Mouse (Mus musculus) liver, embryonic 13.5 days (tissue): ENCODE results near the gene Anln. TPM values are rescaled to one million over a fixed set of nuclear protein-coding genes. Genes with fewer than 3 reads are reported as not detected.

Experiments
- ATAC-seq: fragments of 200-750 bp; cut with Nextera tagmentation; 2 replicates; pipeline ENCODE4 v1.8.0; 2017; ENCODE audit warnings: low read depth, mild to moderate bottlenecking, moderate number of reproducible peaks, moderate library complexity
- DNase-seq: peaks from one replicate; pipeline ENCODE4 v3.0.0; 2022
- H3K27ac ChIP-seq: fragments of 300-500 bp; sonication (generic); 2 replicates; pipeline ENCODE4 v1.5.1; 2015; ENCODE audit warnings: moderate library complexity, mild to moderate bottlenecking, inconsistent platforms
- H3K27me3 ChIP-seq: fragments of 300-500 bp; sonication (generic); 2 replicates; pipeline ENCODE4 v1.6.1; 2015; ENCODE audit warnings: mild to moderate bottlenecking, inconsistent platforms
- H3K36me3 ChIP-seq: fragments of 300-500 bp; sonication (generic); 2 replicates; pipeline ENCODE4 v1.6.1; 2015; ENCODE audit warnings: mild to moderate bottlenecking, inconsistent platforms
- H3K4me1 ChIP-seq: fragments of 300-500 bp; sonication (generic); replicated peaks from 2 replicates; pipeline ENCODE4 v1.6.1; 2015; ENCODE audit warnings: inconsistent platforms
- H3K4me2 ChIP-seq: fragments of 300-500 bp; sonication (generic); 2 replicates; pipeline ENCODE4 v1.6.1; 2015; ENCODE audit warnings: inconsistent platforms, mild to moderate bottlenecking, moderate library complexity
- H3K4me3 ChIP-seq: fragments of 300-500 bp; sonication (generic); replicated peaks from 2 replicates; pipeline ENCODE4 v1.5.1; 2015; ENCODE audit warnings: mild to moderate bottlenecking, inconsistent platforms
- H3K9ac ChIP-seq: fragments of 300-500 bp; sonication (generic); 2 replicates; pipeline ENCODE4 v1.6.1; 2015; ENCODE audit warnings: mild to moderate bottlenecking, inconsistent platforms
- H3K9me3 ChIP-seq: fragments of 300-500 bp; sonication (generic); replicated peaks from 2 replicates; pipeline ENCODE4 v1.6.1; 2016; ENCODE audit warnings: inconsistent platforms
- WGBS: fragments of 180-500 bp; shearing (Covaris S2); methylation state at CpG from one replicate; pipeline ENCODE4 v1.1.7; 2015; ENCODE audit not compliant: insufficient replicate concordance; 5-methylcytosine and 5-hydroxymethylcytosine counted together
- polyA plus RNA-seq: library from polyadenylated mRNA; unstranded; fragments of >200 nt; fragmentation: Nextera tagmentation; extraction: Ambion mirVana; gene quantifications from 2 replicates; pipeline ENCODE4 v1.2.1, GENCODE M21; 2015

The Anln gene
- polyA plus RNA-seq, 1 experiment from 2014 or later = 23.1 TPM

DNA sequence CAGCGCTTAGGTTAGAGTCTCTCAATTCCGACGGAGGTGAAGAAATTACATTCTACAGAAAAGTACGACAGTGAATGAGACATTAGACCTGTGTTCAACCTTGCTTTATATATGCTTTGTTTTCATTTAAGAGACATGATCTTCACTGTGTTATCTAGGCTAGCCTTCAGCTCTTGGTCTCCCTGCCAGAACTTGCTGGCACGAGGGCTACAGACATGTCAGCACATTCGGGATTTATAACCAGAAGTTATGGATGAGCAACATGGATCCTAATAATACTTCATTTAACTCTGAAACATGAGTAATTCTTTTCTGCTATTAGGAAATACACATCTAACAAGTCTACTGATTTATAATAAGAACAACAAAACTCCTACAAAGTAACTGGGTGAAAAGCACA is 28.1 kb downstream of the Anln start:
- no peak overlapping the region for H3K27ac ChIP-seq
- ATAC-seq (no peak), DNase-seq (no peak)
- no peak overlapping the region for H3K4me2 ChIP-seq
- H3K9me3 ChIP-seq = no peaks in the 10 kb centered on the region
- WGBS = 89% methylated on average over 6 of the region's 6 CpGs
- peaks cover 96% of the 10 kb centered on the region for H3K36me3 ChIP-seq
- H3K27me3 ChIP-seq = no peaks in the 10 kb centered on the region
- H3K4me3 ChIP-seq = no peak overlapping the region
- H3K4me1 ChIP-seq = no peaks in the 10 kb centered on the region
- H3K9ac ChIP-seq = no peak overlapping the region

DNA sequence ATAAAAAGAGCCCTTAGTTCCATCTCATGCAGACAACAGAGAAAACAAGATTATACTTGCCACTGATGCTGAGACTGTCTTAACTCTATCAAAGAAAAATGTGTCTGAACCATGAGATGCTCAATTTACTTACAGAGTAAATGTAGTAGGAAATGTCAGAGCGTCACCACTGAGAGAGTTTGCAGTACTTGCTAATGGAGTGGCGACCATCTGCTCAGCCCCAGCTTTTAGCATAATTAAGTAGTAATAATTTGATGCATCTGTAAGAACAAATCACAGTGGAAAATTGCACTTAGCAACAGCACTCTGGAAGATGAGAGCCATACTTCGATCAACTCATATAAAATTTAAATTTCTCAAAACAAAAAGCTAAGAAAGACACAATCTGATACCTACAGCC is 33.1 kb downstream of the Anln start:
- H3K4me3 ChIP-seq = no peak overlapping the region
- H3K9ac ChIP-seq = no peak overlapping the region
- no peaks in the 10 kb centered on the region for H3K9me3 ChIP-seq
- 96% methylated on average over 3 of the region's 3 CpGs for whole genome bisulfite sequencing
- no peaks in the 10 kb centered on the region for H3K4me1 ChIP-seq
- no peak overlapping the region for H3K4me2 ChIP-seq
- no peak for DNase-seq
- no peaks in the 10 kb centered on the region for H3K27me3 ChIP-seq
- H3K36me3 ChIP-seq = peaks cover 89% of the 10 kb centered on the region
- ATAC-seq = no peak
- H3K27ac ChIP-seq = no peak overlapping the region

DNA sequence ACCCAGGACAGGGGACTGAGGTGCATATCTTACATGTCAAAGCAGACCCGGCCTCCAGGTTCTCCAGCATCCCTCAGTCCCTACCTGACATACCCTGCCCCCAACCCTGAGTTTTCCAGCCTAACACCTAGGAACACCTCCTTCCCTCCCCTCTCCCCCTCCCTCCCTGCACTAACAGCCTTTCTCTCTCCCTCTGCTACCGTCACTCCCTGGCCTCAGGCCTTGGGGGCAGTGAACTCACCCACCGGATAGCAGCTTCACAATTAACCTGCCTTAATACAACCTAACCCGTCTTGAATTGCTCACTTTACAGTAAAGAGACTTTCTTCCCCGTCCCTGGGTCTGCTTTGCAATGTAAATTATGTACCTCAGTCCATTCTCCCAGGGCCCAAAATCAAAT is 35.1 kb downstream of the Anln start:
- no peak for DNase-seq
- H3K4me1 ChIP-seq = no peaks in the 10 kb centered on the region
- 90% methylated on average over 5 of the region's 5 CpGs for WGBS
- no peak overlapping the region for H3K27ac ChIP-seq
- H3K9me3 ChIP-seq = no peaks in the 10 kb centered on the region
- no peaks in the 10 kb centered on the region for H3K27me3 ChIP-seq
- H3K36me3 ChIP-seq = peaks cover 81% of the 10 kb centered on the region
- no peak for ATAC-seq
- H3K4me3 ChIP-seq = no peak overlapping the region
- H3K4me2 ChIP-seq = no peak overlapping the region
- no peak overlapping the region for H3K9ac ChIP-seq

DNA sequence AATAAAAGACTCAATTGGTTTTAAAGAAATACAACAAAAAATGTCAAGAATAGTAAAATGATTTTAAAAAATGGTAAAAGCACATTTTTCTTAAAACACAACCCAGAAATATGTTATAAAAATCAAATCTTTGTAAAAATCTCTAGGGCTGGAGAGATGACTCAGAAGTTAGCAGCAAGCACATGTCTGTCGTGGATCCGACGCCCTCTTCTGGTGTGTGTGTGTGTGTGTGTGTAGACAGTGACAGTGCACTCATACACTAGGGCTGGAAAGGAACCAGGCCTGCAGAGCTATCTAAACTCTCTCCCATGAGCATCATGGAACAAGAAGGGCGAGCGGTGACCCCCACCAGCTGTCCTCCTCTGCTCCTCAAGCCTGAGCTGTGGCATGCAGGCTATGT is 35.5 kb downstream of the Anln start:
- 88% methylated on average over 5 of the region's 5 CpGs for WGBS
- Histone ChIP-seq H3K4me1 (no peaks in the 10 kb centered on the region), H3K9me3 (no peaks in the 10 kb centered on the region), H3K27ac (no peak overlapping the region), H3K4me3 (no peak overlapping the region), H3K9ac (no peak overlapping the region), H3K4me2 (no peak overlapping the region), H3K27me3 (no peaks in the 10 kb centered on the region), H3K36me3 (peaks cover 79% of the 10 kb centered on the region)
- ATAC-seq = no peak
- no peak for DNase-seq

DNA sequence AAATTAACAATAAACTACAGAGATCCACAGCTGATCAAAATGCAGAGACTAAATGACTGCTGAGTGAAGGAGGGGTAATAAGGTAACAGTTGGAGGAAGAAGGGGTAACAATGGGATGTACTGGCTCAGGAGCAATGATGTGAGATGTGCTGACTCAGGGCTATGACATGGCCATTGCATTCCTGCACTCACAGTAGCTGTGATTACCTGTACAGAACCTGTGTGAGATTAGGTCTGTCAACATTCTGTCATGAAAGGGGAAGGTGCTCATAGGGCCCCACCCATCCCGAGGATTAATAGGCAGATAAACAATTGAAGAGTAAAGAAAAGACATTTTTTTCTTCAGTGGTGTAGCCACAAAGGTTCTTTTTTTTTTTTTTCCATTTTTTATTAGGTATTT is 48.7 kb downstream of the Anln start:
- Histone ChIP-seq H3K4me2 (no peak overlapping the region), H3K4me1 (no peaks in the 10 kb centered on the region), H3K27ac (no peak overlapping the region), H3K4me3 (no peak overlapping the region), H3K9me3 (no peaks in the 10 kb centered on the region), H3K27me3 (no peaks in the 10 kb centered on the region), H3K36me3 (peaks cover 88% of the 10 kb centered on the region), H3K9ac (no peak overlapping the region)
- ATAC-seq (no peak), DNase-seq (no peak)
- WGBS = 74% methylated on average over 1 of the region's 1 CpGs

DNA sequence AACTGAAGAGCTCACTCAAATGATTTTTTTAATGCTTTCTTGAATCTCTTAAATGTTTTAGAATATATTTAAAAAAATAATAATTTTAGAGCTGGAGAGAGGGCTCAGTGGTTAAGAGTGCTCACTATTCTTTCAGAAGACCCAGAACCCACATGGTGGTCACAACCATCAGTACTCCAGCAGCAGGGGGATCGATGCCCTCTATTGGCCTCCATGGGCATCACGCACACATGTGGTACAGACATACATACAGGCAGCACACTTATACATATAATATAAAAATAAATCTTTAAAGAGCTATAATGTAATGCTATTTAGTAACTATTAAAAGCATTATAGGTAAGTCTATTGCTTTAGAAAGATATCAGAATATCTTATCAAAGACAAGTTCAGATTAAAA is 51.8 kb downstream of the Anln start:
- peaks cover 90% of the 10 kb centered on the region for H3K36me3 ChIP-seq
- H3K9ac ChIP-seq = no peak overlapping the region
- no peak overlapping the region for H3K4me2 ChIP-seq
- DNase-seq (no peak), ATAC-seq (no peak)
- H3K4me3 ChIP-seq = no peak overlapping the region
- no peaks in the 10 kb centered on the region for H3K27me3 ChIP-seq
- no peaks in the 10 kb centered on the region for H3K9me3 ChIP-seq
- WGBS = 100% methylated on average over 2 of the region's 2 CpGs
- no peaks in the 10 kb centered on the region for H3K4me1 ChIP-seq
- no peak overlapping the region for H3K27ac ChIP-seq

DNA sequence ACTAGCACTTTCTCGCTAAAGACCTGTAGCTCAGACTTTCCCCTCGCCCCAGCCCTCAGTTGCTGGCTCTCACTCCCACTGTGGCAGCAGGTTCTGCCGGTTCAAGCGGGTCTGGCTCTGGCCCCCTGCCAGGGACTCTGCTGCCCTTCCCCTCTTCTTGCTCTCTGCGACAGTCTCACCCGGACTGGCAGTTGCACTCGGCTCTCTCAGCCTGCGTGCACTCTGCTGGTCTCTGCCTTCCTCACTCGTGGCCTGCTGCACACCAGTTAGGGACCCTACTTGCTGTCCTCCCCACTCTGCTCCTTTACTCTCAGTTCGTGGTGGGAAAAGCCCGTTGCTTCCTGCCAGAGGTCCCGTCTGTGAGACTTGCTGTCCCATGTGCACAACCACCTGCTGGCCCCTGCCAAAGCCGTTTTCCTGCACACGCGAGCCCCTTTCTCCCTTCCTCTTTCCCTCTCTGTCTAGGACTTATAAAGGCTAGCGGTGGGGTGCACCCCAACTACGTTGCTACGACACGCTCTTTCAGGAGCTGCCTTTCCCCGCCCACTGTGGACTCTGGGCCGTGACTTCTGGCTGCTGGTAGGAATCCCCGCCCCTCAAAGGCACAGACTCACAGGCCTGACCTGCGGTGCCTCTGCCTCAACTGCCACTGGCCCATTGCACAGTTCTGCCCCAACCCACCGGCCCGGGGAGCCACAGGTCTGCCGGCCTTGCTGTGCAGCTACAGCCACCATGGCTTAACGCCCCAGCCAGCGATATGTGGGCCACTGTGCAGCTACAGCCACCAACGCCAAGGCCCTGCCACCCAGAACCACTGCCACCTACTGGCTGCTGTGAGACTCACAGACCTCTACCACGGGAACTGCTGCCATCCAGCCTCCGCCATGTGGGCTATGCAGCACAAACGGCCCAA is 61.3 kb downstream of the Anln start:
- Histone ChIP-seq H3K9ac (peak overlapping the region; percentile 75), H3K4me2 (peak overlapping the region; percentile 84), H3K27ac (peak overlapping the region; percentile 58), H3K9me3 (no peaks in the 10 kb centered on the region), H3K36me3 (peaks cover 25% of the 10 kb centered on the region), H3K27me3 (no peaks in the 10 kb centered on the region), H3K4me3 (peak overlapping the region; percentile 58), H3K4me1 (peaks cover 37% of the 10 kb centered on the region)
- DNase-seq (peak; percentile 84), ATAC-seq (peak; percentile 93)
- 1% methylated on average over 32 of the region's 32 CpGs for WGBS

DNA sequence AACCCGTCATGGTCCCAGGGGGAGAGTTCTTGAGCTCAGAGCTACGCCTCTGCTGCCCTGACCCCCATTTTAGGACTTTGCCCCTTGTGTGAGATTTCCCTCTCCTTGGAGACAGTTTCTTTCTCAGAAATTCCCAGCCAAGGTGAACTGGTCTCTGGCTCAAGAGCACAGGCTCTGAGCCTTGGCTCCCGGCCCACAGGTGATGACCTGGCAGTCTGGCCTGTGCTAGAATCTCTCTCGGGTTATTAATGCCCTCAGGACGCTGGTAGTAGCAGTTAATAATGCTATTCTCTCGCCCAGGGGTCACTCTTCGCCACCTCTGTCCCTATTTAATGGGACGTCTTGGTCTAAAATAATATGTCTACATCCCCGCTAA is 61.9 kb downstream of the Anln start:
- peaks cover 43% of the 10 kb centered on the region for H3K4me1 ChIP-seq
- no peak for ATAC-seq
- peak overlapping the region; percentile 84 for H3K4me2 ChIP-seq
- H3K9ac ChIP-seq = peak overlapping the region; percentile 75
- H3K4me3 ChIP-seq = peak overlapping the region; percentile 58
- no peaks in the 10 kb centered on the region for H3K27me3 ChIP-seq
- no peak for DNase-seq
- no peaks in the 10 kb centered on the region for H3K9me3 ChIP-seq
- peak overlapping the region; percentile 58; the same call in 1 of the 2 replicates for H3K27ac ChIP-seq
- WGBS = 39% methylated on average over 9 of the region's 9 CpGs
- H3K36me3 ChIP-seq = peaks cover 19% of the 10 kb centered on the region

DNA sequence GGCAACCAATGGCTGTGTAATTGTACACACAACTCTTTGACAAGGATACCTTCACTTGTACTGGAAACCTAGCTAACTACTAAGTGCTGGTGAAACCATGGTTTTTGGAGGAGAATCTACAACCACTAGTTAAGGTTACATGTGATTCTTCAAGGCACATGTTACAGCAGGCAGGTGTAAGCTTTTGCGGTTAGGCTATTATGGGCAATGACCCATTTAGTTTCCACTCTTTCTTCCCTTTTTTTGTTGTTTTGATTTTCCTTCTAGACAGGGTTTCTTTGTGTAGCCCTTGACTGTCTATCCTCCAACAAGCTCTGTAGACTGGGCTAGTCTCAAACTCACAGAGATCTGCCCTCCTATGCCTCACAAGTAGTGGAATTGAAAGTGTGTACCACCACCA is 64.4 kb downstream of the Anln start:
- Histone ChIP-seq H3K27me3 (no peaks in the 10 kb centered on the region), H3K9me3 (no peaks in the 10 kb centered on the region), H3K4me1 (peaks cover 47% of the 10 kb centered on the region), H3K4me2 (no peak overlapping the region), H3K4me3 (no peak overlapping the region), H3K9ac (no peak overlapping the region), H3K27ac (no peak overlapping the region), H3K36me3 (0 out of 2 replicates have a peak, but pooled peaks cover 3% of the 10 kb centered on the region)
- ATAC-seq (no peak), DNase-seq (no peak)
- WGBS = 85% methylated on average over 1 of the region's 1 CpGs

DNA sequence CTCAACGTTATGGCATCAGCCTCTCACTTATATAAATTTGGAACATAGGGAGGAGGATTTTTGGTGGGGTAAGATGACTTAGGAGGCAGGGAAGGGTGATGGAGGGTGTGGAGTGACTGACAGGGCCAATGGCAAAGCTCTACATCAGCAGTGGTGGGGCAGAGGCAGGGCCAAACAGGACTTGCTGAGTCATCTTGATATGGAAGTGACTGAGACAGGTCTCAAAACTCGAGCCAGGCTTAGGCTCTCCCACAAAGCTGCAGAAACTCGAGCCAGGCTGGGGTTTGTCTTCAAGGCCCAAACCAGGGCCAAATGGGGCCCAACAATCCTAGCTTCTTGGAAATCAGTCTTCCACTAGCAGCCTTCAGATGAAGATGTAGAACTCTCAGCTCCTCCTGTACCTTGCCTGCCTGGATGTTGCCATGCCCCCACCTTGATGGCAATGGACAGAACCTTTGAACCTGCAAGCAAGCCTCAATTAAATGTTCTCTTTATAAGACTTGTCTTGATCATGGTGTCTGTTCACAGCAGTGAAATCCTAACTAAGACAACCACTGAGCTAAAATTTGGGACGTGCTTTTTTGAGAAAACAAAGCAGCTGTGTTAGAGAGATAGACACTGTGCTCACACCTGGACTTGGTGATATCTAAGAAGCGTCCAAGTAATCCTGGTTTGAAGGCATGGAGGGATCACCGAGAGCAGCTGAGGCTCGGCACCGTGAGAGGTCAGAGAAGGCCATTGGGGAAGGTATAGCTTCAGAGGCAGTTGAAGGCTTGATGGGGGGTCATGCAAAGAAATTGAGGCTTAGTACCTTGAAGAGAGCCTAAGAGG is 66.4 kb downstream of the Anln start:
- H3K9ac ChIP-seq = peak overlapping the region; percentile 45
- H3K4me2 ChIP-seq = peak overlapping the region; percentile 44
- H3K36me3 ChIP-seq = no peaks in the 10 kb centered on the region
- DNase-seq = peak; percentile 71
- H3K4me1 ChIP-seq = peaks cover 32% of the 10 kb centered on the region
- H3K27me3 ChIP-seq = no peaks in the 10 kb centered on the region
- no peak overlapping the region for H3K4me3 ChIP-seq
- 34% methylated on average over 8 of the region's 8 CpGs for WGBS
- H3K9me3 ChIP-seq = 0 out of 2 replicates have a peak, but pooled peaks cover 3% of the 10 kb centered on the region
- H3K27ac ChIP-seq = peak overlapping the region; percentile 82
- ATAC-seq = peak; percentile 86

DNA sequence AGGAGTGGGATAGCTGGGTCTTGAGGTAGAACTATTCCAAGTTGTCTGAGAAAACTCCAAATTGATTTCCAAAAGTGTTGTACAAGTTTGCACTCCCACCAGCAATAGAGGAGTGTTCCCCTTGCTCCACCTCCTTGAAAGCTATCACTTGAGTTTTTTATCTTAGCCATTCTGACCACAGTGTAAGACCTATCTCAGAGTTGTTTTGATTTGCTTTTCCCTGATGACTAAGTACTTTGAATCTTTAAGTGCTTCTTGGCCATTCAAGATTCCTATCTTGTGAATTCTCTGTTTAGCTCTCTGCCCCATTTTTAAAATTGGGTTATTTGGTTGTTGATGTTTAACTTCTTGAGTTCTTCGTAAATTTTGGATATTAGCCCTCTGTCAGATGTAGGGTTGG is 69.9 kb downstream of the Anln start:
- no peak for ATAC-seq
- WGBS = 68% methylated on average over 1 of the region's 1 CpGs
- H3K4me2 ChIP-seq = no peak overlapping the region

More for the DNA sequence above, 69.9 kb downstream of the Anln start:
- H3K27me3 ChIP-seq = no peaks in the 10 kb centered on the region
- H3K36me3 ChIP-seq = no peaks in the 10 kb centered on the region
- H3K4me3 ChIP-seq = no peak overlapping the region
- H3K27ac ChIP-seq = no peak overlapping the region
- H3K4me1 ChIP-seq = peaks cover 24% of the 10 kb centered on the region
- no peak for DNase-seq
- H3K9me3 ChIP-seq = 0 out of 2 replicates have a peak, but pooled peaks cover 3% of the 10 kb centered on the region
- no peak overlapping the region for H3K9ac ChIP-seq
